Mouse (Mus musculus) MEL (cell line): ENCODE results near the gene Ckap5. TPM values are rescaled to one million over a fixed set of nuclear protein-coding genes. Genes with fewer than 3 reads are reported as not detected.

Experiments used
- DNase-seq: peaks from one replicate; pipeline ENCODE4 v3.0.0; 2011; ENCODE audit warnings: low read depth, low spot score
- H3K27ac ChIP-seq: 2 replicates; pipeline ENCODE4 v1.5.1; 2012; ENCODE audit warnings: low read depth, mild to moderate bottlenecking, control low read depth, low read length, moderate library complexity; ENCODE audit not compliant: control insufficient read depth
- H3K27me3 ChIP-seq, 2 experiments: fragments of 150-350 bp in 1 of 2; sonication (generic) in 1 of 2; 2 replicates each; pipeline ENCODE4 v1.6.1; 2012; ENCODE audit warnings: low read length in 2 of 2, mild to moderate bottlenecking in 2 of 2, improper control_type of control experiment in 1 of 2, moderate library complexity in 1 of 2; ENCODE audit not compliant: insufficient read depth in 2 of 2, control insufficient read depth in 1 of 2
- H3K36me3 ChIP-seq, 2 experiments: 2 replicates each; pipeline ENCODE4 v1.6.1; 2012 to 2014; ENCODE audit warnings: low read length in 2 of 2, improper control_type of control experiment in 1 of 2, inconsistent platforms in 1 of 2, mild to moderate bottlenecking in 1 of 2; ENCODE audit not compliant: insufficient read depth in 2 of 2, control insufficient read depth in 1 of 2
- H3K4me1 ChIP-seq, 2 experiments: fragments of 150-350 bp in 1 of 2; sonication (generic) in 1 of 2; 2 replicates each; pipeline ENCODE4 v1.6.1; 2012; ENCODE audit warnings: low read length in 2 of 2, improper control_type of control experiment in 1 of 2, mild to moderate bottlenecking in 1 of 2; ENCODE audit not compliant: insufficient read depth in 2 of 2, control insufficient read depth in 1 of 2
- H3K4me3 ChIP-seq, 2 experiments: fragments of 150-350 bp in 1 of 2; sonication (generic) in 1 of 2; 2 replicates each; pipeline ENCODE4 v1.5.1; 2012; ENCODE audit warnings: low read depth in 2 of 2, low read length in 2 of 2, mild to moderate bottlenecking in 2 of 2, moderate library complexity in 2 of 2, control low read depth in 1 of 2, improper control_type of control experiment in 1 of 2; ENCODE audit not compliant: control insufficient read depth in 1 of 2, insufficient read depth in 1 of 2
- H3K79me2 ChIP-seq: 2 replicates; pipeline ENCODE4 v1.6.1; 2012; ENCODE audit warnings: mild to moderate bottlenecking, low read length, moderate library complexity; ENCODE audit not compliant: control insufficient read depth, poor library complexity, insufficient read depth
- H3K9ac ChIP-seq: 2 replicates; pipeline ENCODE4 v1.6.1; 2012; ENCODE audit warnings: low read depth, mild to moderate bottlenecking, control low read depth, low read length, moderate library complexity; ENCODE audit not compliant: control insufficient read depth, poor library complexity, severe bottlenecking
- H3K9me3 ChIP-seq: fragments of 150-350 bp; sonication (generic); replicated peaks from 2 replicates; pipeline ENCODE4 v1.6.1; 2012; ENCODE audit warnings: mild to moderate bottlenecking, low read length, improper control_type of control experiment, moderate library complexity; ENCODE audit not compliant: insufficient read depth
- E2F4 ChIP-seq: IDR thresholded peaks from 2 replicates; pipeline ENCODE4 v1.6.1; 2011; ENCODE audit warnings: low read depth, low read length, improper control_type of control experiment, borderline replicate concordance
- JUND ChIP-seq: IDR thresholded peaks from 2 replicates; pipeline ENCODE4 v1.6.1; 2011; ENCODE audit warnings: low read depth, mild to moderate bottlenecking, improper control_type of control experiment, low read length
- MAFK ChIP-seq: IDR thresholded peaks from 2 replicates; pipeline ENCODE4 v1.6.1; 2011; ENCODE audit warnings: low read depth, mild to moderate bottlenecking, low read length, improper control_type of control experiment, borderline replicate concordance
- MAX ChIP-seq: IDR thresholded peaks from 2 replicates; pipeline ENCODE4 v1.6.1; 2011; ENCODE audit warnings: low read length, improper control_type of control experiment
- MEF2A ChIP-seq: IDR thresholded peaks from 2 replicates; pipeline ENCODE4 v1.6.1; 2014; ENCODE audit warnings: low read depth, mild to moderate bottlenecking, inconsistent platforms, low read length, improper control_type of control experiment; ENCODE audit not compliant: poor library complexity, insufficient replicate concordance, severe bottlenecking; ENCODE audit errors: extremely low read depth
- NELFE ChIP-seq: IDR thresholded peaks from 2 replicates; pipeline ENCODE4 v1.6.1; 2011; ENCODE audit warnings: low read depth, low read length, improper control_type of control experiment
- POLR2AphosphoS5 ChIP-seq: IDR thresholded peaks from 2 replicates; pipeline ENCODE4 v1.6.1; 2012; ENCODE audit warnings: low read depth, borderline replicate concordance, mild to moderate bottlenecking, inconsistent platforms, low read length, moderate library complexity, mixed read lengths
- TAL1 ChIP-seq: IDR thresholded peaks from 2 replicates; pipeline ENCODE4 v1.6.1; 2012; ENCODE audit warnings: mild to moderate bottlenecking, inconsistent platforms, low read length, moderate library complexity, mixed read lengths
- USF1 ChIP-seq: IDR thresholded peaks from 2 replicates; pipeline ENCODE4 v1.6.1; 2014; ENCODE audit warnings: low read depth, mild to moderate bottlenecking, inconsistent platforms, low read length, improper control_type of control experiment, moderate library complexity
- ZKSCAN1 ChIP-seq: IDR thresholded peaks from 2 replicates; pipeline ENCODE4 v1.6.1; 2012; ENCODE audit warnings: low read depth, mild to moderate bottlenecking, inconsistent platforms, low read length, improper control_type of control experiment, moderate library complexity
- ZNF384 ChIP-seq: IDR thresholded peaks from 2 replicates; pipeline ENCODE4 v1.6.1; 2012; ENCODE audit warnings: low read depth, mild to moderate bottlenecking, inconsistent platforms, low read length, improper control_type of control experiment
- polyA plus RNA-seq, 2 experiments: library from polyadenylated mRNA; stranded (reverse) in 1 of 2; unstranded in 1 of 2; fragments of >175 nt in 1 of 2; fragments of >200 nt in 1 of 2; gene quantifications; 2 replicates each; pipeline versions ENCODE4 v1.2.1 to v1.2.4; 2012; ENCODE audit warnings: low replicate concordance in 2 of 2, low read depth in 1 of 2; ENCODE audit not compliant: insufficient read length in 2 of 2, insufficient read depth in 1 of 2, missing spikeins in 1 of 2
- total RNA-seq: library from RNA; depleted of rRNA; stranded (reverse); fragments of 300-350 nt; gene quantifications from 2 replicates; pipeline ENCODE4 v1.2.3, GENCODE M21; 2012

The Ckap5 gene
- total and polyA plus RNA-seq, 3 experiments = 44.0 to 57.1 (median 45.3) TPM

- H3K4me1 ChIP-seq = no peaks in the 10 kb centered on the region
- no peak overlapping the region for H3K4me3 ChIP-seq
- peaks cover 0 to 75% of the 10 kb centered on the region in 2 experiments; a peak in 2 of 4 replicates for H3K36me3 ChIP-seq
- no peaks in the 10 kb centered on the region for H3K79me2 ChIP-seq
- H3K27ac ChIP-seq = no peak overlapping the region
- TF ChIP-seq TAL1 = no peak
- TF ChIP-seq E2F4 = no peak
- TF ChIP-seq, all 39 proteins: peak for 0
- no peaks in the 10 kb centered on the region for H3K9me3 ChIP-seq
- no peaks in the 10 kb centered on the region for H3K27me3 ChIP-seq
- peak; percentile 12 for DNase-seq
- H3K9ac ChIP-seq = no peak overlapping the region
Measured at GRCm38 (mm10) chr2:91568125-91568524, 41.6 kb downstream of the Ckap5 start.

- TF ChIP-seq USF1 (no peak), TAL1 (no peak)
- Histone ChIP-seq H3K4me3 (no peak overlapping the region), H3K79me2 (no peaks in the 10 kb centered on the region), H3K4me1 (no peaks in the 10 kb centered on the region; a peak in 1 of 4 replicates), H3K36me3 (peaks cover 0 to 49% of the 10 kb centered on the region in 2 experiments; a peak in 2 of 4 replicates), H3K9me3 (no peaks in the 10 kb centered on the region), H3K9ac (no peak overlapping the region), H3K27me3 (no peaks in the 10 kb centered on the region), H3K27ac (no peak overlapping the region)
- DNase-seq = no peak
Measured at GRCm38 (mm10) chr2:91580894-91581293, 54.3 kb downstream of the Ckap5 start.

GRCm38 (mm10) chr2:91586242-91586641, 59.7 kb downstream of the Ckap5 start:
- Histone ChIP-seq H3K27me3 (no peaks in the 10 kb centered on the region), H3K27ac (no peak overlapping the region), H3K79me2 (no peaks in the 10 kb centered on the region), H3K9ac (no peak overlapping the region), H3K9me3 (no peaks in the 10 kb centered on the region), H3K4me1 (no peaks in the 10 kb centered on the region; a peak in 1 of 4 replicates), H3K4me3 (no peak overlapping the region), H3K36me3 (peaks cover 0 to 48% of the 10 kb centered on the region in 2 experiments; a peak in 2 of 4 replicates)
- TF ChIP-seq USF1 = no peak
- TF ChIP-seq MAFK = no peak
- no peak for TF ChIP-seq MEF2A
- TF ChIP-seq MAX = no peak
- TF ChIP-seq NELFE = no peak
- DNase-seq = no peak

- no peaks in the 10 kb centered on the region for H3K4me1 ChIP-seq
- H3K36me3 ChIP-seq = peaks cover 0 to 34% of the 10 kb centered on the region in 2 experiments; a peak in 2 of 4 replicates
- no peaks in the 10 kb centered on the region for H3K27me3 ChIP-seq
- TF ChIP-seq ZNF384 (no peak), JUND (no peak), POLR2AphosphoS5 (no peak), ZKSCAN1 (no peak)
- H3K79me2 ChIP-seq = no peaks in the 10 kb centered on the region
- H3K4me3 ChIP-seq = no peak overlapping the region
- no peaks in the 10 kb centered on the region for H3K9me3 ChIP-seq
- no peak for DNase-seq
- H3K9ac ChIP-seq = no peak overlapping the region
- no peak overlapping the region for H3K27ac ChIP-seq
Measured at GRCm38 (mm10) chr2:91600475-91600874, 73.9 kb downstream of the Ckap5 start.
